Mouse (Mus musculus): ENCODE measurements at regions not wholly inside any gene's neighbourhood (a gene's known extent, or its start where the extent isn't known, plus 50 kb on each side); places are given as distances from the start of the nearest gene placed in this dataset.
A peak's percentile ranks its signal among the peaks of the same experiment; 100 is the strongest.

DNA sequence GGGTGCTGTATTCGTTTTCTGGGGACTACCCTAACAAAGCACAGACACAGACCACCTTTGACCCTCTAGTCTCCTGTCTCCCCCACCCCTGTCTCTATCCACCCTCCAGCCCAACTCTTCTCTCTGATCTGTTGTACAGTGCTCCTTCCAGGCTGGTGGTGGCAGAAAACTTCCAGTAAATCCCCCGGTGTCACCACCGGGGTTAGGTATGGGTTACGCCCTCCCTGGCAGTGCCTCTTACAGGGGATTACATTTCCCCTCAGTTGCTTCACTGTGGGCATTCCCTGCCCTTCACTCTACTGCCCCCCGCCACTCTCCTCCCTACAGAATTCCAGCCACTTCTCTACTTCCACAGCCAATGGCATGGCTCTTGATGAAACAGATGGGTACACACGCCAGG is 153.5 kb upstream of the Agap1 start:
- WGBS = 85% methylated on average over 6 of the region's 6 CpGs
- Histone ChIP-seq H3K36me3 (no peaks in the 10 kb centered on the region), H3K27ac (no peak overlapping the region), H3K4me1 (peaks cover 3% of the 10 kb centered on the region; the same call in 1 of the 2 replicates), H3K4me3 (no peak overlapping the region), H3K9me3 (no peaks in the 10 kb centered on the region), H3K27me3 (ENCODE audit: insufficient read depth, poor library complexity, severe bottlenecking) (0 out of 2 replicates have a peak, but pooled peaks cover 7% of the 10 kb centered on the region)
- peak; percentile 70 for DNase-seq (ENCODE audit: low spot score)

DNA sequence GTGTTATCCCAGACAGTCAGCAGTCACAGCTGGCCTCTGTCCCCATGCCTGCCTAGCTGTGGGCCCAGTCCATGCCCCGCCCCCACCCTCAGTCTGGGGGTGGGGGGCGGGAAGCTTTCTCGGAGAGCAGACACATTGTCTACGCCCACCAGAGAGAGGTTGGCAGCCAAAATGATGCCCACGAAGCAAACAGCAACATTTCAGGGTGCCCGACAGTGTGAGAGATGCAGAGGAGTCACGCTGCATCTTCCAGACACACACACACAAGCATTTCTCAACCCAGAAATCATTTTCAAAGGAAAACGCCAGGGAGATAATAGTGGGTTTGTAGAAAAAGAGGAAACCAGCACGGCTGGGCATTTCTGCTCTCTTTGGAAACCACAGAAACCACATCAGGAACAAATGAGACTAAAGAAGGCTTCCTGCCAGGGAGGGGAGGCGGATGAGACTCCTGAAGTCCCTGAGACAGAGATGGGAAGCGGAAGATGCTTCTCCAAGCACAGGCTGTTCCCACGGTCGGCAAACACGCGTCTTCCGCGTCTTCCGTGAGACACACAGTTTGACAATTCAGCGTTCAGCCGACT is 152.1 kb upstream of the Agap1 start:
- peaks cover 3% of the 10 kb centered on the region; the same call in 1 of the 2 replicates for H3K4me1 ChIP-seq
- 0 out of 2 replicates have a peak overlapping the region, but pooled peaks have one; percentile 20 for H3K4me3 ChIP-seq
- no peaks in the 10 kb centered on the region for H3K9me3 ChIP-seq
- H3K36me3 ChIP-seq = no peaks in the 10 kb centered on the region
- 61% methylated on average over 20 of the region's 20 CpGs for WGBS
- no peak overlapping the region for H3K27ac ChIP-seq
- DNase-seq (ENCODE audit: low spot score) = peak; percentile 57
- 0 out of 2 replicates have a peak, but pooled peaks cover 7% of the 10 kb centered on the region for H3K27me3 ChIP-seq (ENCODE audit: insufficient read depth, poor library complexity, severe bottlenecking)

DNA sequence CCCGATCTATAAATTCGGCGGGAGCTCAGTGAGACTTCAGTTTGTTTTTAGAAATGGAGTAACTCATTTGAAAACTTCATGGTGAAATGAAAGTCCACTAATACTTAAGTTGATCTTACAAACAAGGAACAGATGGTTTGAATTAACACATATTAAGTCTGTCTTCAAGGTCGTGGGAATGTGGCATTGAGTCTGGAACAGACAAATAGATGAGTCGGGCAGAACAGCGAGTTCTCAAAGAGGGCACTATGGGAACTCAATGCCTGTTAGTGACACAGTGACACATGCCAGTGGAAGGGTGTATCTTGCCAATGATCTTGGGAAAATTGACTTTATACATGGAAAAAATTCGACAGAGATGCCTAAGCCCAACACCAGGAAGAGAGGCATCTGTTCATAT is 149.4 kb upstream of the Agap1 start:
- DNase-seq (ENCODE audit: low spot score) = peak; percentile 50
- Histone ChIP-seq H3K9me3 (no peaks in the 10 kb centered on the region), H3K4me1 (peaks cover 3% of the 10 kb centered on the region; the same call in 1 of the 2 replicates), H3K27me3 (ENCODE audit: insufficient read depth, poor library complexity, severe bottlenecking) (0 out of 2 replicates have a peak, but pooled peaks cover 7% of the 10 kb centered on the region), H3K36me3 (no peaks in the 10 kb centered on the region), H3K4me3 (no peak overlapping the region), H3K27ac (no peak overlapping the region)
- WGBS = 72% methylated on average over 7 of the region's 7 CpGs

DNA sequence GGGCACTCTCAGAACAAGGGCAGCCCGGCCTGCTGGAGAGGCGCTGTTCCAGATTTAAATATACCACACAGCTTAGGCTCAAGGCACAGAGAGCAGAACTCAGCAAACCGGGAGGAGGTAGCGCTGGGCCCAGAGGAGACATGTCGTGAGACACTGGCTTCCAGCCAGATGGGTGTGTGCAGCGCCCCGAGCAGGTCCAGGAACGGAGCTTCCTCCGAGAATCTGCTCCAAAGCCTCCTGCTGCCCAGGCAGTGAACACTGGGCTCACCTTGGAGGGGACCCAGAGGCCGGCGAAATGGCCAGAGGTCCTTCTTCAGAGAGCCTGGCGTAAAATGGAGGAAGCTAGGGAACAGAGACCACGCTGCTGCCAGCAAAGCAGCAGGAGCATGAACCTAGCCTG is 145.8 kb upstream of the Agap1 start:
- no peaks in the 10 kb centered on the region for H3K4me1 ChIP-seq
- peaks cover 4% of the 10 kb centered on the region; the same call in 1 of the 2 replicates for H3K27me3 ChIP-seq (ENCODE audit: insufficient read depth, poor library complexity, severe bottlenecking)
- H3K36me3 ChIP-seq = no peaks in the 10 kb centered on the region
- H3K4me3 ChIP-seq = no peak overlapping the region
- no peaks in the 10 kb centered on the region for H3K9me3 ChIP-seq
- no peak for DNase-seq (ENCODE audit: low spot score)
- H3K27ac ChIP-seq = no peak overlapping the region
- 74% methylated on average over 13 of the region's 13 CpGs for WGBS

DNA sequence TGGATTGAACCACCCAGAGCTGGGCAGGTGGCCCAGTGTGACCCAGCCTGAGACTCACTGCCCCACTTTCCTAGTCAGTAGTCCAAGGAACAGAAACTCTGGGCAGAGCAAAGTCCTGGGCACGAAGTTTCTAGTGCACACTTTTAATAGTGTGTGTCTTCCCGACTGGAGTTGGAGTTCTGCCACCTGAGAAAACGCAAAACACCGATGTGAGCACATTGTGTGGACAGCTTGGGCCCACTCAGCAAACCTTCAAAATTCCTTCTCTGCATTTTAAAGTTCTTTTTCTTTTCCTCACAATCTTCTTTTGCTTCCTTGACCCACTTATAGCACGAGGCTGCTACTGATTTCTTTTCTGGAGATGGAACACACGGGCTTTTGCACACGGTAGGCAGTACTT is 141.5 kb upstream of the Agap1 start:
- Histone ChIP-seq H3K4me1 (no peaks in the 10 kb centered on the region), H3K27ac (no peak overlapping the region), H3K36me3 (no peaks in the 10 kb centered on the region), H3K27me3 (ENCODE audit: insufficient read depth, poor library complexity, severe bottlenecking) (peaks cover 4% of the 10 kb centered on the region; the same call in 1 of the 2 replicates), H3K9me3 (no peaks in the 10 kb centered on the region), H3K4me3 (no peak overlapping the region)
- 85% methylated on average over 7 of the region's 7 CpGs for WGBS
- DNase-seq (ENCODE audit: low spot score) = no peak

DNA sequence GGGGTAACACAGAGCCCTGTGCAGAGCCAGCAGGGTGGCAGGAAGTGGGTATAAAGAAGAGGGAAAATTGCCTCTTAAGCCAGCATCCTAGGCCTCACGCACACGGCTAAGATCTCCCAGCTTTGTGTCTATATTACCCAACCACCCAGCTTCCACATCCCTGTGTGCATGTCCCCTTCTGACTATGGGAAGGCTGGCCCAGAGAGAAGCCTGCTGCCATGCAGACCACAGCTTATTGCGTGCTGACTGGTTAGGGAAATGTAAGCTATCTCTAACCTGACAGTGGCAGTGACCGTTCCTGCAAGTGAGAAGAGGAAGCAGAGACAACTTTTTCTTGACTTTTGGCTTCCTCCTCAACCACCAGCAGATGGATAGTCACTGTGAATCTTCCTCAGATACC is 136.7 kb upstream of the Agap1 start:
- Histone ChIP-seq H3K9me3 (no peaks in the 10 kb centered on the region), H3K4me1 (no peaks in the 10 kb centered on the region), H3K27ac (no peak overlapping the region), H3K27me3 (ENCODE audit: insufficient read depth, poor library complexity, severe bottlenecking) (no peaks in the 10 kb centered on the region), H3K36me3 (no peaks in the 10 kb centered on the region), H3K4me3 (no peak overlapping the region)
- WGBS = 88% methylated on average over 4 of the region's 4 CpGs
- DNase-seq (ENCODE audit: low spot score) = no peak

DNA sequence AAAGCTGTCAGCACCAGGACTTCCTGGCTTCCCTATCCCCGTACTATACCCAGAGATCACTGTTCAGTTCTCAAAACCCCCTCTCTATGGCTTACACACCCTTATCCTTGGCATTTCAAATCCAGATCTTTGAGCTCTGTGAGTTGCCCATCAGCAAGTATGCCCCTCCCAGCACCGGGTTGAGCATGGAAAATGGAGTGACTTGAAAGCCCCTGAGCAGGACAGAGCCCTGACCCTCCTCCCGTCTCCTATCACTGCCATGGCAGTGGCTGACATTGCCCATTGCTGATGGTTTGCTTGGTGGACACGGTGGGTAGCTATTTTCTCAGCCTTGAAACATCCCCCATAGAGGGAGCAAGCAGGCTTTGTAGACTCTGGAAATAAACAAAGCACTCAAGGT is 135.9 kb upstream of the Agap1 start:
- H3K27ac ChIP-seq = no peak overlapping the region
- DNase-seq (ENCODE audit: low spot score) = no peak
- H3K4me1 ChIP-seq = no peaks in the 10 kb centered on the region
- H3K9me3 ChIP-seq = no peaks in the 10 kb centered on the region
- H3K4me3 ChIP-seq = no peak overlapping the region
- H3K27me3 ChIP-seq (ENCODE audit: insufficient read depth, poor library complexity, severe bottlenecking) = no peaks in the 10 kb centered on the region
- no peaks in the 10 kb centered on the region for H3K36me3 ChIP-seq
- WGBS = 56% methylated on average over 4 of the region's 4 CpGs

DNA sequence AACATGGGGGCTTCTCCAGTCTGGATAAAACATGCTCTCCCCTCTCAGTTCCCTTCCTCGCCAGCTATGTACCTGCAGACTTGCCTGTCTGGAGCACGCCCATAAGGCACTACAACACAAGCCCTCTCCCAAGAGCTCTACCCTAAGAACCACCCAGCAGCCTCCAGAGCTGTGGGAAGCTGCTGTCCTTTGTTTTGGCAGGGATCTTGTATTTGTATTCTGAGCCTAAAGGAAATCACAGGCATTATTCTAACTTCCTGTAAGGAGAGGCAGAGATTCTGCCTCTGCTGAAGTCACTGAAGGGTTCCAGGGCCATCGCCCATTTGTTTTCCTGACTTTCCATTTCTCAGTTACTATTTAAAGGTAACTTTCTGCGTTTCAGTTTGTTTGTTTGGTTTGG is 132.0 kb upstream of the Agap1 start:
- Histone ChIP-seq H3K27ac (0 out of 2 replicates have a peak overlapping the region, but pooled peaks have one; percentile 4), H3K4me3 (no peak overlapping the region), H3K27me3 (ENCODE audit: insufficient read depth, poor library complexity, severe bottlenecking) (no peaks in the 10 kb centered on the region), H3K4me1 (no peaks in the 10 kb centered on the region), H3K36me3 (no peaks in the 10 kb centered on the region), H3K9me3 (no peaks in the 10 kb centered on the region)
- 52% methylated on average over 4 of the region's 4 CpGs for WGBS
- no peak for DNase-seq (ENCODE audit: low spot score)

DNA sequence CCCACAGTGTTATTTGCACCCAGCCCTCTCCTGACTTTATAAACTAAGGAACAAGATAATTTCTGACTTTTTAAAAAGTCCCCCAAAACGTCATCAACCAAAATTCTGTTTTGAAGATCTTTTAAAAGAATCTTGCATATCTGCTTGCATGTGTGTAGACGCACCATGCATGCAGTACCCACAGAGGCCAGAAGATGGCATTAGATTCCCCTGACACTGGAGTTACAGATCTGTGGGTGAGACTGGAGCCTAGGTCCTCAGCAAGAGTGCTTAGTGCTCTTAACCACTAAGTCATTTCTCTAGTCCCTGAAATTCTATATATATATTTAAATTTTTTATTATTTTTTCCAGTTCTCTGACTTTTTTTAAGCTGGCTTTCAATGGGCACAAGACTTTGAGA is 131.5 kb upstream of the Agap1 start:
- Histone ChIP-seq H3K27ac (no peak overlapping the region), H3K36me3 (no peaks in the 10 kb centered on the region), H3K9me3 (no peaks in the 10 kb centered on the region), H3K27me3 (ENCODE audit: insufficient read depth, poor library complexity, severe bottlenecking) (no peaks in the 10 kb centered on the region), H3K4me1 (no peaks in the 10 kb centered on the region), H3K4me3 (no peak overlapping the region)
- DNase-seq (ENCODE audit: low spot score) = peak; percentile 39
- 31% methylated on average over 2 of the region's 2 CpGs for WGBS

DNA sequence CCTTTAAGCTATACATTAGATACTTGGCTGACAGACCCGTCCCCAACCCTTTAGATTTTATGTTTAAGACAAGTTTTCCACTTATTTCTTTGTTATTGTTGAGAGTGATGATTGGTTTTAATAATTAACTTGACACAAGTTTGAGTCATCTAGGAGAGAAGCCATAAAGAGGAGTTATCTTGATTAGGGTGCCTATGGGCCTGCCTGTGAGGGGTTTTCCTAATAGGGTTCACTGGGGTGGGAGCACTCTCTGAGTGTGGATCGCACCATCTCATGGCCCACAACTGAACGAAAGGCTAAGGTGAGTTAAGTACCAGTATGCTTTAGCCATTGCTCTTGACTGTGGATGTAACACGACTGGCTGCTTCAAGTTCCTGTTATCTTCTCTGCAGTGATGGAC is 123.3 kb upstream of the Agap1 start:
- Histone ChIP-seq H3K27ac (no peak overlapping the region), H3K36me3 (no peaks in the 10 kb centered on the region), H3K4me3 (no peak overlapping the region), H3K4me1 (no peaks in the 10 kb centered on the region), H3K9me3 (no peaks in the 10 kb centered on the region), H3K27me3 (ENCODE audit: insufficient read depth, poor library complexity, severe bottlenecking) (no peaks in the 10 kb centered on the region)
- WGBS = 86% methylated on average over 4 of the region's 4 CpGs
- DNase-seq (ENCODE audit: low spot score) = no peak

DNA sequence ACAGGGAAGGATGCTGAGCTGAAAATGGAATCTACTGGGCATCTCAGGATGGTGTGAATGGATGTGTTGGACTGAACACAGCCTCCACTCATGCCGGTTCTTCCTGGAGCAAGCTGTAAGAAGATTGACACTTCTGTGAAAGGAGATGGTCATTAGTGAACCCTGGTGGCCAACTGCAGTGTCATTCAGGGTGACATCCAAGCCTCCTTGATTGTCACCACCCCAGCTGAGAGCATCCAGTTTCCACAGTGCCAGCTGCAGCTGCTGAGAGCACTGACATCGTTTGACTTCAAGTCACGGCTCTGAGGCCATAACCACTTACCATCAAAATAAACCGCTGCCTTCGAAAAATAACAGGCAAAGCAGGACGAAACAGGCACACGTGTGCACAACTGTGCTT is 121.9 kb upstream of the Agap1 start:
- no peak overlapping the region for H3K27ac ChIP-seq
- 70% methylated on average over 7 of the region's 7 CpGs for WGBS
- no peaks in the 10 kb centered on the region for H3K4me1 ChIP-seq
- H3K9me3 ChIP-seq = no peaks in the 10 kb centered on the region
- no peaks in the 10 kb centered on the region for H3K36me3 ChIP-seq
- DNase-seq (ENCODE audit: low spot score) = no peak
- no peaks in the 10 kb centered on the region for H3K27me3 ChIP-seq (ENCODE audit: insufficient read depth, poor library complexity, severe bottlenecking)
- H3K4me3 ChIP-seq = no peak overlapping the region

DNA sequence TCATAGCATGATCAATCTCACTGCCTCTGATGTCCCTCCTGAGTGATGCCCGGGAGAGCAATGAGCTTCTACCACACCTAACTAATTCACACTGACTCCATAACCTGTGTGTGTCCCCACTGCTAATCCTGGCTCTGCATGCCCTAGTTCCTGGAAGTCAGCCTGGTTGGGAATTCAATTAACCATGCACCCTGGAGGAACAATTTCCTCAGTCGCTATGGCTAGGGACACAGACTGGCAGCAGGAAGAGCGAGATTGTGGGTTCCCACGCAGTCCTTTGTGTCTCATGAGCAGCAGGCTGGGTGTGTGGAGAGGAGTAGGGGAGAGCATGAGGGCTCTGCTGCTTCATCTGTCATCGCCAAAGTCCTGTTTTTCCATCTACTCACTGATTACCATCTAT is 116.7 kb upstream of the Agap1 start:
- no peaks in the 10 kb centered on the region for H3K36me3 ChIP-seq
- no peaks in the 10 kb centered on the region for H3K9me3 ChIP-seq
- H3K27me3 ChIP-seq (ENCODE audit: insufficient read depth, poor library complexity, severe bottlenecking) = no peaks in the 10 kb centered on the region
- no peak overlapping the region for H3K27ac ChIP-seq
- H3K4me1 ChIP-seq = no peaks in the 10 kb centered on the region
- no peak overlapping the region for H3K4me3 ChIP-seq
- WGBS = 65% methylated on average over 5 of the region's 5 CpGs
- DNase-seq (ENCODE audit: low spot score) = peak; percentile 45

DNA sequence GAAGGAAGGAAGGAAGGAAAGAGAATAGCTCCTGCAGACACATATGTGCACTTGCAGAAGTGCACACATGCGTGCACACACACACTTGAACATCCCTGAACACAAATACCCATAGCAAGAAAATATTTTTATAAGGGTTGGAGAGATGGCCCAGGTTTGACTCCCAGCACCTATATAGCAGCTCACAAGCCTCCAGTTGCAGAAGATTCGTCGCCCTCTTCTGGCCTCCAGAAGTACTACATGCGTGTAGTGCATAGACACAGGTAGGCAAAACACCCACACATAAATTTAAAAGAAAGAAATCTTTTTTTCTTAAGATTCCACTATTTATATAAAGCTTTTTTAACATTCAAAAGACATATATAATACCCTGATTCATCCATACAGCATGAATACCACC is 111.8 kb upstream of the Agap1 start:
- no peaks in the 10 kb centered on the region for H3K4me1 ChIP-seq
- H3K27me3 ChIP-seq (ENCODE audit: insufficient read depth, poor library complexity, severe bottlenecking) = no peaks in the 10 kb centered on the region
- DNase-seq (ENCODE audit: low spot score) = no peak
- no peaks in the 10 kb centered on the region for H3K9me3 ChIP-seq
- H3K4me3 ChIP-seq = no peak overlapping the region
- WGBS = 35% methylated on average over 4 of the region's 4 CpGs
- H3K36me3 ChIP-seq = no peaks in the 10 kb centered on the region
- no peak overlapping the region for H3K27ac ChIP-seq

DNA sequence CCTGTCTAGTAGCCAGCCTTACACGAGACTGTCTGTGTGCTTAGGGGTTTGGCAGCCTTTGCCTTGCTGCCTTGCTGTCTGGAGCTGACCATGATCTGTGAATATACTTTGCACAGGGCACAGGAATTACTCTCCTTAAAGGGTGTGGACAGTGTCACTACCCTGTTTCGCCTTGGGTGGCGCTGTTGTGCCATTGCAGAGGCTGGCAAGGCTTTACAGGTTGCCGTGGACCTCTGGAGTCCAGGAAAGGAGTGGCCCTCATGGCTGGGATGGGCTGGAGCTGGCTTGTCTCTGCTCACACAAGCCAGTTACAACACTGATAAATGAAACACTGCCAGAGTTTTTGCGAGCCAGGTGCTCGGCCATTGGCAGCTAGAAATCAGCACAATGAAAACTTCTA is 110.1 kb upstream of the Agap1 start:
- Histone ChIP-seq H3K4me3 (no peak overlapping the region), H3K36me3 (no peaks in the 10 kb centered on the region), H3K27ac (no peak overlapping the region), H3K9me3 (no peaks in the 10 kb centered on the region), H3K27me3 (ENCODE audit: insufficient read depth, poor library complexity, severe bottlenecking) (no peaks in the 10 kb centered on the region), H3K4me1 (no peaks in the 10 kb centered on the region)
- 36% methylated on average over 6 of the region's 6 CpGs for WGBS
- DNase-seq (ENCODE audit: low spot score) = no peak
